Mouse (Mus musculus): ENCODE results near the gene Mtm1. TPM values are rescaled to one million over a fixed set of nuclear protein-coding genes. Genes with fewer than 3 reads are reported as not detected.
"Not testable (repeated sequence)": the region's sequence is repeated elsewhere in the genome, so short reads cannot be mapped to it uniquely, and the experiment has no call there.

The Mtm1 gene
- polyA plus RNA-seq, 1 experiment from 2014 or later = 5.4 TPM

GRCm38 (mm10) chrX:71296005-71296404 lies 85.4 kb downstream of the Mtm1 start:
- H3K27me3 ChIP-seq = no peaks in the 10 kb centered on the region
- H3K36me3 ChIP-seq = no peaks in the 10 kb centered on the region
- 89% methylated on average over 2 of the region's 2 CpGs for WGBS
- no peak overlapping the region for H3K9ac ChIP-seq
- H3K4me2 ChIP-seq = no peak overlapping the region
- no peak overlapping the region for H3K27ac ChIP-seq (replicated peaks)
- no peaks in the 10 kb centered on the region for H3K4me1 ChIP-seq (replicated peaks)
- H3K9me3 ChIP-seq = no peaks in the 10 kb centered on the region
- H3K4me3 ChIP-seq = no peak overlapping the region
- no peak for ATAC-seq (ENCODE audit: low read depth)

- WGBS = 88% methylated on average over 5 of the region's 5 CpGs
- Histone ChIP-seq H3K4me2 (no peak overlapping the region), H3K4me1 (replicated peaks) (no peaks in the 10 kb centered on the region), H3K27ac (replicated peaks) (no peak overlapping the region), H3K9me3 (no peaks in the 10 kb centered on the region), H3K4me3 (no peak overlapping the region), H3K27me3 (no peaks in the 10 kb centered on the region), H3K36me3 (no peaks in the 10 kb centered on the region), H3K9ac (no peak overlapping the region)
- no peak for ATAC-seq (ENCODE audit: low read depth)
Observed at GRCm38 (mm10) chrX:71302148-71302547, 91.6 kb downstream of the Mtm1 start.

GRCm38 (mm10) chrX:71311229-71311628 lies 100.7 kb downstream of the Mtm1 start:
- H3K36me3 ChIP-seq = no peaks in the 10 kb centered on the region
- H3K27me3 ChIP-seq = no peaks in the 10 kb centered on the region
- no peaks in the 10 kb centered on the region for H3K4me1 ChIP-seq (replicated peaks)
- H3K4me2 ChIP-seq = no peak overlapping the region
- peak; percentile 72 for ATAC-seq (ENCODE audit: low read depth)
- no peak overlapping the region for H3K9ac ChIP-seq
- H3K9me3 ChIP-seq = no peaks in the 10 kb centered on the region
- 40% methylated on average over 8 of the region's 8 CpGs for WGBS
- no peak overlapping the region for H3K4me3 ChIP-seq
- no peak overlapping the region for H3K27ac ChIP-seq (replicated peaks)

- no peak for ATAC-seq (ENCODE audit: low read depth)
- Histone ChIP-seq H3K27ac (replicated peaks) (no peak overlapping the region), H3K4me1 (replicated peaks) (no peaks in the 10 kb centered on the region), H3K9me3 (no peaks in the 10 kb centered on the region), H3K36me3 (no peaks in the 10 kb centered on the region), H3K4me2 (no peak overlapping the region), H3K4me3 (no peak overlapping the region), H3K9ac (no peak overlapping the region), H3K27me3 (no peaks in the 10 kb centered on the region)
- WGBS = 89% methylated on average over 5 of the region's 5 CpGs
Observed at GRCm38 (mm10) chrX:71314380-71314779, 103.8 kb downstream of the Mtm1 start.

GRCm38 (mm10) chrX:71352033-71352432 lies 141.5 kb downstream of the Mtm1 start:
- WGBS = 89% methylated on average over 1 of the region's 1 CpGs
- H3K9me3 ChIP-seq = no peaks in the 10 kb centered on the region
- H3K4me2 ChIP-seq = no peak overlapping the region
- no peak overlapping the region for H3K27ac ChIP-seq (replicated peaks)
- H3K4me3 ChIP-seq = no peak overlapping the region
- ATAC-seq (ENCODE audit: low read depth) = no peak
- H3K4me1 ChIP-seq (replicated peaks) = no peaks in the 10 kb centered on the region
- H3K36me3 ChIP-seq = no peaks in the 10 kb centered on the region
- H3K9ac ChIP-seq = no peak overlapping the region
- H3K27me3 ChIP-seq = no peaks in the 10 kb centered on the region

GRCm38 (mm10) chrX:71355331-71355730 lies 144.8 kb downstream of the Mtm1 start:
- Histone ChIP-seq H3K27ac (replicated peaks) (no peak overlapping the region), H3K9ac (no peak overlapping the region), H3K36me3 (no peaks in the 10 kb centered on the region), H3K4me3 (no peak overlapping the region), H3K4me2 (no peak overlapping the region), H3K9me3 (no peaks in the 10 kb centered on the region), H3K27me3 (no peaks in the 10 kb centered on the region), H3K4me1 (replicated peaks) (no peaks in the 10 kb centered on the region)
- WGBS = 65% methylated on average over 1 of the region's 1 CpGs
- no peak for ATAC-seq (ENCODE audit: low read depth)

- H3K27me3 ChIP-seq; H3K4me1 ChIP-seq (replicated peaks); H3K9me3 ChIP-seq; ATAC-seq (ENCODE audit: low read depth); H3K4me2 ChIP-seq; H3K36me3 ChIP-seq; H3K4me3 ChIP-seq; H3K27ac ChIP-seq (replicated peaks); H3K9ac ChIP-seq: not testable (repeated sequence)
- WGBS = 91% methylated on average over 10 of the region's 10 CpGs
Observed at GRCm38 (mm10) chrX:71361793-71362192, 151.2 kb downstream of the Mtm1 start.

- 71% methylated on average over 5 of the region's 5 CpGs for WGBS
- peaks cover 6% of the 10 kb centered on the region; the same call in 1 of the 2 replicates for H3K4me1 ChIP-seq (replicated peaks)
- peak overlapping the region; percentile 83; the same call in 1 of the 2 replicates for H3K9ac ChIP-seq
Observed at GRCm38 (mm10) chrX:71364062-71364461, 153.5 kb downstream of the Mtm1 start.

GRCm38 (mm10) chrX:71364554-71364991 lies 154.0 kb downstream of the Mtm1 start, which contains the start of gene Mtmr1:
Gene Mtmr1, plus strand, starts transcription at chrX:71364760.
- Histone ChIP-seq H3K4me3 (peak within 1 kb of the TSS; percentile 63), H3K36me3 (no peaks in the 10 kb centered on the region), H3K4me2 (peak within 1 kb of the TSS; percentile 56), H3K9me3 (no peaks in the 10 kb centered on the region), H3K9ac (peak within 1 kb of the TSS; percentile 83), H3K27ac (replicated peaks) (peak within 1 kb of the TSS; percentile 80), H3K4me1 (replicated peaks) (peaks cover 6% of the 10 kb centered on the region; the same call in 1 of the 2 replicates), H3K27me3 (no peaks in the 10 kb centered on the region)
- 20% methylated on average over 20 of the region's 47 CpGs for WGBS
- ATAC-seq (ENCODE audit: low read depth) = peak; percentile 93

More at GRCm38 (mm10) chrX:71364062-71364461, 153.5 kb downstream of the Mtm1 start:
- no peak for ATAC-seq (ENCODE audit: low read depth)
- Histone ChIP-seq H3K27me3 (no peaks in the 10 kb centered on the region), H3K4me2 (peak overlapping the region; percentile 56), H3K36me3 (no peaks in the 10 kb centered on the region), H3K4me3 (peak overlapping the region; percentile 63), H3K9me3 (no peaks in the 10 kb centered on the region), H3K27ac (replicated peaks) (no peak overlapping the region)

- Histone ChIP-seq H3K4me3 (peak overlapping the region; percentile 63), H3K4me1 (replicated peaks) (peaks cover 6% of the 10 kb centered on the region; the same call in 1 of the 2 replicates), H3K9me3 (no peaks in the 10 kb centered on the region), H3K27me3 (no peaks in the 10 kb centered on the region), H3K9ac (peak overlapping the region; percentile 83), H3K36me3 (no peaks in the 10 kb centered on the region), H3K27ac (replicated peaks) (peak overlapping the region; percentile 80), H3K4me2 (peak overlapping the region; percentile 56)
- ATAC-seq (ENCODE audit: low read depth) = peak; percentile 88
- WGBS = 24% methylated on average over 12 of the region's 20 CpGs
Observed at GRCm38 (mm10) chrX:71365011-71365410, 154.4 kb downstream of the Mtm1 start.

Other genes with a start within 250 kb of the Mtm1 start
- 6.7 and 6.9 TPM in 2 replicates for gene Mamld1, start 160.5 kb upstream of the Mtm1 start, polyA plus RNA-seq (2015; fragmentation: Nextera tagmentation; extraction: Ambion mirVana)
- gene Mtmr1, start 154.0 kb downstream of the Mtm1 start, polyA plus RNA-seq (2015; fragmentation: Nextera tagmentation; extraction: Ambion mirVana) = 16.3 and 17.2 TPM in 2 replicates

Measured in neural tube, embryonic 13.5 days (tissue).